Mouse (Mus musculus) lung, embryonic 16.5 days (tissue): ENCODE measurements around the gene Frk. TPM values are rescaled to one million over a fixed set of nuclear protein-coding genes. Genes with fewer than 3 reads are reported as not detected.

Source experiments
- polyA plus RNA-seq: library from polyadenylated mRNA; unstranded; fragments of >200 nt; fragmentation: Nextera tagmentation; extraction: Ambion mirVana; gene quantifications from 2 replicates; pipeline ENCODE4 v1.2.1, GENCODE M21; 2015

The Frk gene
- polyA plus RNA-seq, 1 experiment from 2014 or later, result 10.7 TPM

Other genes starting within 250 kb of the Frk start
- gene Tspyl1, start 201.2 kb upstream of the Frk start, polyA plus RNA-seq, result 66.8 and 68.1 TPM in 2 replicates
- 9.6 and 11.3 TPM in 2 replicates for gene Tspyl4, start 186.0 kb upstream of the Frk start, polyA plus RNA-seq
- gene Col10a1, start 93.4 kb upstream of the Frk start, polyA plus RNA-seq, result 0.19 and 0.54 TPM in 2 replicates
- 12.8 and 13.1 TPM in 2 replicates for gene Nt5dc1, start 64.8 kb upstream of the Frk start, polyA plus RNA-seq